ENCODE assay signal across 9 mouse cellular contexts in genomic region chr7:24082457-24083235, GRCm38 (mm10). TPM values are rescaled to one million over a fixed set of nuclear protein-coding genes. Genes with fewer than 3 reads are reported as not detected.
DNase-seq lines count a peak whose midpoint lies in the region; ATAC-seq and TF ChIP-seq lines count a peak whose summit lies in the region.
"Had no signal": no experiment of that assay in that cellular context is flagged by ENCODE, and none has a peak within 500 bp of the region (broad histone marks: within the 10 kb centered on the region; RNA-seq: fewer than 3 reads in every experiment).

No protein-coding gene starts in this region.

- H3K9me3 ChIP-seq in intestine, embryonic 14.5 days (ENCODE audit: control insufficient read depth, low read length): peaks cover 4% of the 10 kb centered on the region; the same call in 1 of the 2 replicates
- peaks cover 41% of the 10 kb centered on the region for H3K9me3 ChIP-seq in midbrain, embryonic 10.5 days (replicated peaks)

- 48% methylated on average over 15 of the region's 15 CpGs for WGBS in intestine, embryonic 14.5 days
- 63% methylated on average over 15 of the region's 15 CpGs for WGBS in midbrain, embryonic 10.5 days

- peak overlapping the region; percentile 69 for H3K9ac ChIP-seq in intestine, embryonic 14.5 days (ENCODE audit: low read length)

- peaks cover 2% of the 10 kb centered on the region; the same call in 1 of the 2 replicates for H3K4me1 ChIP-seq in embryonic fibroblast, embryonic 13.5 days (ENCODE audit: control insufficient read depth, insufficient read depth, low read length)
- H3K4me1 ChIP-seq in intestine, embryonic 14.5 days (replicated peaks; ENCODE audit: control insufficient read depth, insufficient read depth, low read length): peaks cover 10% of the 10 kb centered on the region; the same call in 1 of the 2 replicates
- peaks cover 15% of the 10 kb centered on the region for H3K4me1 ChIP-seq in midbrain, embryonic 10.5 days

- peak overlapping the region; percentile 61 for H3K4me3 ChIP-seq in embryonic fibroblast, embryonic 13.5 days (ENCODE audit: insufficient read depth, low read length)
- peak overlapping the region; percentile 86 for H3K4me3 ChIP-seq in intestine, embryonic 14.5 days (ENCODE audit: low read depth, low read length)
- H3K4me3 ChIP-seq in midbrain, embryonic 10.5 days: peak overlapping the region; percentile 63

- DNase-seq in left cerebral cortex, adult 11 months (ENCODE audit: low spot score): peak; percentile 64
- no peak for DNase-seq in left cerebral cortex, postnatal 4 days
- DNase-seq in Muller cell, postnatal 12 days (ENCODE audit: inconsistent ontology term): peak; percentile 27
- DNase-seq in intestine, embryonic 14.5 days (ENCODE audit: low spot score): no peak
- no peak for DNase-seq in midbrain, embryonic 10.5 days (ENCODE audit: low spot score)
- DNase-seq in retina, postnatal 1 day: no peak
- no peak for DNase-seq in embryo, embryonic 9.5 days (ENCODE audit: extremely low spot score)

- peaks cover 11% of the 10 kb centered on the region for H3K36me3 ChIP-seq in intestine, embryonic 14.5 days (ENCODE audit: control insufficient read depth, insufficient read depth, low read length)
- peaks cover 45% of the 10 kb centered on the region for H3K36me3 ChIP-seq in midbrain, embryonic 10.5 days

- intact Hi-C loops in left cerebral cortex, postnatal 4 days (cut with DNase I): no loop called here

- H3K4me2 ChIP-seq in intestine, embryonic 14.5 days (ENCODE audit: low read length): peak overlapping the region; percentile 85

- no peaks in the 10 kb centered on the region for H3K27me3 ChIP-seq in intestine, embryonic 14.5 days (replicated peaks; ENCODE audit: control insufficient read depth, insufficient read depth, low read length)
- no peaks in the 10 kb centered on the region for H3K27me3 ChIP-seq in midbrain, embryonic 10.5 days (ENCODE audit: low read depth, poor library complexity, severe bottlenecking)

- ATAC-seq in intestine, embryonic 14.5 days (replicated peaks; ENCODE audit: low FRiP score, low TSS enrichment, low read depth): peak; percentile 23; the same call in 1 of the 2 replicates

- TF ChIP-seq CTCF in embryonic fibroblast, embryonic 13.5 days (IDR thresholded peaks at IDR 0.05; ENCODE audit: borderline replicate concordance, insufficient read depth, low read length): no peak

- TF ChIP-seq POLR2A in embryonic fibroblast, embryonic 13.5 days (IDR thresholded peaks at IDR 0.05; ENCODE audit: low read depth, low read length): no peak

- 0 out of 2 replicates have a peak overlapping the region, but pooled peaks have one; percentile 43 for H3K27ac ChIP-seq in embryonic fibroblast, embryonic 13.5 days (ENCODE audit: insufficient read depth, low read length)
- peak overlapping the region; percentile 86 for H3K27ac ChIP-seq in intestine, embryonic 14.5 days (ENCODE audit: low read depth)
- H3K27ac ChIP-seq in midbrain, embryonic 10.5 days (replicated peaks): peak overlapping the region; percentile 85

RNA-seq across cellular contexts. Expression of gene Zfp180, which starts 0.9 kb away (rescaled TPM):
- 10 to 100 TPM; 32.1 to 33.3 TPM for total RNA-seq in left cerebral cortex, postnatal 4 days (2021)
- polyA plus RNA-seq in embryonic fibroblast, embryonic 13.5 days (2011; ENCODE audit: insufficient read length, low read depth, missing spikeins): 14.5 and 16.5 TPM in 2 replicates
- 20.5 and 26.3 TPM in 2 replicates for polyA plus RNA-seq in intestine, embryonic 14.5 days (2014; fragmentation: Nextera tagmentation; extraction: Ambion mirVana)
- 28.4 and 31.7 TPM in 2 replicates for polyA plus RNA-seq in midbrain, embryonic 10.5 days (2016; fragmentation: Nextera tagmentation; extraction: Ambion mirVana)

RNA-seq across cellular contexts. Expression of gene Zfp112, which starts 29.5 kb away (rescaled TPM):
- 1 to 10 TPM; 6.6 to 8.1 TPM for total RNA-seq in left cerebral cortex, postnatal 4 days (2021)
- 2.8 and 3.3 TPM in 2 replicates for polyA plus RNA-seq in embryonic fibroblast, embryonic 13.5 days (2011; ENCODE audit: insufficient read length, low read depth, missing spikeins)
- 5.5 and 7.6 TPM in 2 replicates for polyA plus RNA-seq in intestine, embryonic 14.5 days (2014; fragmentation: Nextera tagmentation; extraction: Ambion mirVana)
- 3.9 and 6.1 TPM in 2 replicates for polyA plus RNA-seq in midbrain, embryonic 10.5 days (2016; fragmentation: Nextera tagmentation; extraction: Ambion mirVana)

RNA-seq across cellular contexts. Expression of gene Vmn1r183, which starts 29.6 kb away (rescaled TPM):
- not detected for total RNA-seq in left cerebral cortex, postnatal 4 days (2021)
- not detected in 2 replicates for polyA plus RNA-seq in embryonic fibroblast, embryonic 13.5 days (2011; ENCODE audit: insufficient read length, low read depth, missing spikeins)
- polyA plus RNA-seq in intestine, embryonic 14.5 days (2014; fragmentation: Nextera tagmentation; extraction: Ambion mirVana): 0.07 TPM in 1 of 2 replicates, not detected in the other
- polyA plus RNA-seq in midbrain, embryonic 10.5 days (2016; fragmentation: Nextera tagmentation; extraction: Ambion mirVana): 0.01 TPM in 1 of 2 replicates, not detected in the other
- polyA plus RNA-seq: large intestine, adult 2 months had no signal

RNA-seq across cellular contexts. Expression of gene Zfp235, which starts 51.3 kb away (rescaled TPM):
- 10 to 100 TPM; 20.4 to 20.7 TPM for total RNA-seq in left cerebral cortex, postnatal 4 days (2021)
- polyA plus RNA-seq in embryonic fibroblast, embryonic 13.5 days (2011; ENCODE audit: insufficient read length, low read depth, missing spikeins): 5.8 and 6.0 TPM in 2 replicates
- 16.5 and 19.4 TPM in 2 replicates for polyA plus RNA-seq in intestine, embryonic 14.5 days (2014; fragmentation: Nextera tagmentation; extraction: Ambion mirVana)
- 14.0 and 14.9 TPM in 2 replicates for polyA plus RNA-seq in midbrain, embryonic 10.5 days (2016; fragmentation: Nextera tagmentation; extraction: Ambion mirVana)

Comparison
In these comparisons a context has a peak if more than half of its experiments do, and no peak if none do; other contexts are left out.
1. DNase-seq: peak in left cerebral cortex, adult 11 months (single experiment) and Muller cell, postnatal 12 days (single experiment); none in left cerebral cortex, postnatal 4 days (single experiment), intestine, embryonic 14.5 days (single experiment), midbrain, embryonic 10.5 days (single experiment), retina, postnatal 1 day (single experiment) and embryo, embryonic 9.5 days (single experiment).
2. Peak in every context shown above with its lines, with median percentiles within 50 percentile points of each other: H3K27ac ChIP-seq and H3K4me3 ChIP-seq.